Mouse (Mus musculus) liver, postnatal 0 days (tissue): ENCODE measurements around the gene Inafm1.

Source experiments
- CTCF ChIP-seq: sonication (generic); IDR thresholded peaks from 2 replicates; pipeline ENCODE4 v1.5.1; 2016; ENCODE audit warnings: antibody characterized with exemption, low read depth
- EP300 ChIP-seq: IDR thresholded peaks from 2 replicates; pipeline ENCODE4 v1.6.1; 2016; ENCODE audit warnings: antibody characterized with exemption, low read depth, mild to moderate bottlenecking

- no peak for TF ChIP-seq CTCF
- TF ChIP-seq EP300, result no peak
These were observed 38.7 kb upstream of the Inafm1 start for GRCm38 (mm10) chr7:16312011-16312671.
